Mouse (Mus musculus) MEL-GATA-1-ER (cell line): ENCODE measurements at regions not wholly inside any gene's neighbourhood (a gene's known extent, or its start where the extent isn't known, plus 50 kb on each side); places are given as distances from the start of the nearest gene placed in this dataset.

Experiments used
- DNase-seq: peaks from one replicate; pipeline ENCODE4 v3.0.0-alpha.2; 2012; ENCODE audit warnings: low read depth; ENCODE audit errors: extremely low read depth

GRCm38 (mm10) chr12:51024057-51024743 lies 323.7 kb upstream of the G2e3 start:
- DNase-seq = no peak

GRCm38 (mm10) chr12:51018185-51018584 lies 329.7 kb upstream of the G2e3 start:
- no peak for DNase-seq

GRCm38 (mm10) chr12:51016081-51016480 lies 331.8 kb upstream of the G2e3 start:
- DNase-seq = no peak

GRCm38 (mm10) chr12:51009644-51010043 lies 338.2 kb upstream of the G2e3 start:
- no peak for DNase-seq

DNA sequence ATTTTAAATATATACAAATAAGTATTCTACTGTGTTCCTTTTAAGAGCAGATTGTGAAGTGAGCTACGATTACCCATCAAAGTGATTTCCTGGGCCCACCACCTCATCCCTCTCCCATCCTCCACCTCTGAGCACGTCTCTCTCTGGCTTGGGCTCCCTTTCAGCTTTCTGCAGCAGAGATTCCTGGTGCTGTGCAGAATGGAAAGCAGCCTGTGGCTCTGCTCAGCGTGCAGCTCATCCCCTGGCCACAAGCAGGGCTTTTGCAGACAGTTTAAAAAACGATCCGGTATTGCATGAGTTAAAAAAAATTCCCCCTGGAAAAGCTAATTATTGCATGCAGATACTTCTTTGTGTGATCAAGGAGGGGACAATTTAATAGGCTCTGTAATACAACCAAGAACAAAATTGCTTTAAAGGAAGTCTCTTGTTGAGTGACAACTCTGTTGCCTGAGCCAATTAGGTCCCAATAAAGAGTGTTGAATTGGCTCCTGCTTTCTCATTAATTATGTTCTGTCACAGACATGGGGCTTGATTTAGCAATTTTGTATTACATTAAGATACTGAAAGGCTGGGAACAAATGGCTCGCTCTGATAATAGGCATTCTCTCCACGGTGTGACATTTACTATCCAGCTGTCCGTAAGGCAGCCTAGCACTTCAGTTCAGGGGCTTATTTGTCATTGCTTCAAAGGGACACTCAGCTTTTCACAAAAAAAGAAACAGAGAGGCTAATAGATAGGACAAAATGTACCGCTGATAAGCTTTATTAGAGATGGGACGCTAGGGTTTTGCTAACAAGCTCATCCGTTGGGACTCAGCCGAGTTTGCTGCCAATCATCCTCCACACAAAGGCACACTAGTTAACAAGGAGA lies 345.9 kb upstream of the G2e3 start:
- no peak for DNase-seq

DNA sequence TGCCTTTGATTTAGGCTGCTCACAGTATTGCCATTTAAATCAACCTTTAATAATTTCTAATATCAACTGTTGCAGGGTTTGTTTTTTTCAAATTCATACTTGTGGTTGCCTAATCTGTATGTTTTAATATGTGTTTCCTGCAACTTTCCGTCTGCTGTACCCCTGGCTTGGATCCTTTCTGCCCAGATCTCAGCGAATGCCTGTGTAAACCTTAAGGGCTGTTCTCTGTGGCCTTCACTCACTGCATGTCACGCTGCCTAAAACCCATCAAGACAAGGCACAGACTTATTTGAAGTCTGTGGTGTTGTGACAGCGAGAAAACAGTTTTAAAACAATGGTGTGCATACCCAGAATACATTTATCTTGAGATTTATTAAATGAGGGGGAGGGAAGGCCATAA lies 346.8 kb upstream of the G2e3 start:
- no peak for DNase-seq

DNA sequence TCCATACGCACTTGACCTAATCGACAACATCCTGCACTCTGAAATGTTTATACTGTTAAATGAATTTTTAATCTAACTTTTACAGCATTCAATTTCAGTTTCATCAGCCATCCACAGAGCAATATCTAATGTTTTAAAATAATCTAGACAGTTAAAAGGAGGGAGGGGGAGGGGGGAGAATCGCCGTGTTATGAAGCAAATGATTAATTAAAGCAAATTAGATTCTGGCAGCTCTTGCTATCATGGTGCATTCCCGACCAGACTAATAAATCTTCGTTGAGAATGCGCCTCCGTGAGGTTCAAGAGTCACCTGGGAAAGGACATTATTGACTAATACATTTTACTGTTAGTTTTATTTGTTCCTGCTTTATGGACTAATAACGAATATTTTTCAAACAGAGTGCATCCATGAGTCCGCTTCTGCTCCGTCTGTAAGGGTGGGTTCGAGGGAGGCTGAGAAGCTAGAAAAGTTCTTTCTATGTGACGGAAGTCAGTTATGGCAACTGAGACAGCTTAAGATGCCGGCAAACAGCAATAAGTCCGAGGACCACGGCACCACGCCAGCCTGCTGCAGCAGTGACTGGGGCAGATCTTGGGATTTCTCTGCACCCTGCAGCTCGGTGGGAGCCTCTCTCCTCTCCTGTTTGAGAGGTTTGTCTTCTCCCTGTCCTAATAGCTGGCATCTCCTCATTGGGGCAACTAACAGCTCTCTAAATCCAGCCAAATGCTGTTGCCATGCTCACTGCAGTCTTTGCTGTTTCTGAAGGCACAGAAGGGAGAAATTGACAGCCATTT lies 347.4 kb upstream of the G2e3 start:
- DNase-seq = no peak

- DNase-seq = no peak
These were observed 348.3 kb upstream of the G2e3 start for GRCm38 (mm10) chr12:50999295-51000237.

GRCm38 (mm10) chr12:50995664-50996063 lies 346.8 kb upstream of the Prkd1 start:
- no peak for DNase-seq

GRCm38 (mm10) chr12:50989561-50990325 lies 340.8 kb upstream of the Prkd1 start:
- no peak for DNase-seq

DNA sequence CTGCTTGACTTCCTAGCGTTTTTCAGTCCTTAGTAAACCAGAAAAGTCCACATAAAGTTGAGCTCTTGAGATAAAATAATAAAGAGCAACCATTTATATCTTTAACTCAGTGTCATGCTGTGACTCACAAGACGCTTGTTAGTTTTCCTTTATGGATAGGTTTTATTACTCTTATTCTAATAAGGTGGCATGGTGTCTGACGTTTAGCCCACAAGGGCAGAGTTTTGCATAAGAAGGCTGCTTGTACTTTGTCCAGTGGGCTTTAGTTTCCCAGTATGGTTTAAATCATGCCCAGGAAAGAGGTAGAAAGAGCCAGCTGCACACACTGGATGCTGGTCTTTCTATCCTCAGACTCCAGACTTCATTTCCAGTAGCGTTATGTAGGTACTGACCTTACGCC lies 332.4 kb upstream of the Prkd1 start:
- no peak for DNase-seq

DNA sequence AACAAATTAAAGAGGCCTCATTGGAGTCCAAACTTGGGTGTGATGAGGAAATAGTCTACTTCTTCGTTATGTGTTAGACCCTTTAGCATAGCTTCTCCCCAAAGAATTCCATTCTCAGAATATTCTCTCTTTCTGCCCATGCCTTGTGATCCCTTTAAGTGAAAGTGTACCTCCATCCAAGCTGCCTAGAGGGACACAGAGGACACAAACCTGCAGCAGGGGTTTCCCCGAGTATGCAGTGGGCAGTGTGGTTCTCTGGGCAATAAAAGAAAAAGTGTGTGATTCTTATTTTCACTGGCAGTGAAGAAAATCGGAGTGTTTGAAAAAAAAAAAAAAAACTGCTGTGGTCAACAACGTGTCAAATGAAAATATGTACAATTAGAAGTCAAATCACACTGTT lies 331.9 kb upstream of the Prkd1 start:
- no peak for DNase-seq

DNA sequence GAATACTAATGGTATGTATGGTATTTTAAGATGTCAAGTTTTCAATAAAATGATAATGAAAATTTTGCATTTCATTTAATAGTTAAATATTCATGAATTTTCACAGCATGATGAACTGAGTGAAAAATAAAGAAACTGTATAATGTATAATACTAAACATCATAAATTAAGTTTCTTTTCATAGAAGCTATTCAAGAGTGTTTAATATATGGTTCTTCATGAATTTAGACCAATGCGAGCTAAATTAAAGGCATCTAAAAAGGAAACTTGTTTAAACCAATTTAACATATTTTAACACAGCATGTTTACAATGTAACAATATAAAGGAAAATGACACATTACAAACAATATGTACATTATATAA lies 321.8 kb upstream of the Prkd1 start:
- no peak for DNase-seq

DNA sequence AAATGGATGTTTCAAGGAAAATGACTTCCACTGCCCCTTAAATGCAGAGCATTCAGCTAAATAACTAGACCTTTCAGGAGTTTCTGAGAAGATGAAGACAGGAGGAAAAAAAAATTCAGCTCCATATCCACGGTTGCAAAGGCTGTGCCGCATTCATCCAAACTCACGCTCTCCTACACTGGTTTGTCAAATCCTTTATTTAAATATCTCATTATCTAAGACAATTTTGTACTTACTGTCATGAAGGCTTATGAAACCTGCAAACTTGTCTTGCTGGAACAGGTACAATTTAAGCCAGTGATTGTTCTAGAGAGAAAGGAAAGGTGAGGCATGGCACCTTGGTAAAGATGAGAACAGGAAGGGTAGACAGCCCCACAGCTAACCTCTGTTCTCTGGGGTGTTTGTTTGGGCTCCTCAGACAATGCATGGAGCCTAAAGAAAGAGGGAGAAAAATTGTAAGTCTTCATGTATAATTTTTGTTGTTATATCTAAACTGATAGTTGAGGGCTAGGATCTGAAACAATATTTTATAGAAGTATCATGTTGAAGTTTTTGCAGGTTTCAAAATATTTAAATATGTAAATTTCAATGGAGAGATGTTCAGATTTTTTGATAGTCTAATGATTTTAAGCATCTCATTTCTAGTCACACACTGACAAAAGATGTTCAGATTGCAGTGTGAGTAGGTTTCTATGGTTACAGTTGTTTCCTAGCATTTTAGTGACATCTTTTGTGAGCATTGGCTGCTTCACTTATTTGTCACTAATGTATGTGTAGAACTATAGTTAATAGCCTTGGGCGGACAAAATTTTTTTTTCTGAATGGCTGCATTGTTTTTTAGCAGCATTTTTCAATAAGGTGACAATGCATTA lies 321.2 kb upstream of the Prkd1 start:
- no peak for DNase-seq

DNA sequence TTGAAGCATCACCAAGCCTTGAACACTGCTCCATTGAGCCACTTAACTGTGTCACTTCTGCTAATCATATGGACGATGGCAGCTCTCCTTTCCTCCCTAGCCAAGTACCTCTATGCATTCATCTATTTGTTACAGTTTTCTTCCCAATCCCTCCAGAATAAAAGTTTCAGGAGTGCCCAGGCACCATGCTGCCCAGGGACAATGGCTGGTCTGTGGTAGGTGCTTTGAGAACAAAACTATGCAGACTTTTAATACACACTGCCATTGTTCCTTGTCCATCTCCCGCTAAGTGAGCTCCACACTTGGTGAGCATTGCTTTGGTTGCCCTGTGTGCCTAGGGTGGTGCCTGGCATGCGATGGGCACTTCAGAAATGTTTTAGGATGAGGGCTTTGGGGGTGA lies 320.5 kb upstream of the Prkd1 start:
- no peak for DNase-seq

GRCm38 (mm10) chr12:50967168-50967810 lies 318.4 kb upstream of the Prkd1 start:
- DNase-seq = no peak

GRCm38 (mm10) chr12:50953971-50954370 lies 305.1 kb upstream of the Prkd1 start:
- no peak for DNase-seq

- no peak for DNase-seq
These were observed 298.1 kb upstream of the Prkd1 start for GRCm38 (mm10) chr12:50947035-50947434.
